Mouse (Mus musculus): ENCODE results near the gene Lsm3.

Gene Lsm3

GRCm38 (mm10) chr6:91552693-91553092, 37.0 kb downstream of the Lsm3 start:
- no peak for DNase-seq (ENCODE audit: low spot score in 2 of 2)

DNA sequence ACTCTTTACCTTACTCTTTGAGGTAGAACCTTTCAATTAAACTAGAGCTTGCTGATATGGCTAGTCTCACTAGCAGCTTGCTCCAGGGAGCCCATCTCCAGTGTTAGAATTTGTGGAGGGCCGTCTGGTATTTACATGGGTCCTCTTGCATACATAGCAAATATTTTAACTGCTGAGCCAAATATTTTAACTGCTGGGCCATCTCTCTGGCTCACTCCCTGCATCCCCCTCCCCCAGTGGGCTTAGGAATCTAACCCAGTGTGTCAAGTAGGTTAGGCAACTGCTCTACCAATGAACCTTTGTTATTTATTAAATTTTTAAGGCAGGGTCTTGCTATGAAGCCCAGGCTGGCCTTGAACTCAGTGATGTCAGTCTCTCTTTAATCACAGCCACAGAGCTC, 42.8 kb downstream of the Lsm3 start:
- no peak for DNase-seq (ENCODE audit: low spot score in 2 of 2)

DNA sequence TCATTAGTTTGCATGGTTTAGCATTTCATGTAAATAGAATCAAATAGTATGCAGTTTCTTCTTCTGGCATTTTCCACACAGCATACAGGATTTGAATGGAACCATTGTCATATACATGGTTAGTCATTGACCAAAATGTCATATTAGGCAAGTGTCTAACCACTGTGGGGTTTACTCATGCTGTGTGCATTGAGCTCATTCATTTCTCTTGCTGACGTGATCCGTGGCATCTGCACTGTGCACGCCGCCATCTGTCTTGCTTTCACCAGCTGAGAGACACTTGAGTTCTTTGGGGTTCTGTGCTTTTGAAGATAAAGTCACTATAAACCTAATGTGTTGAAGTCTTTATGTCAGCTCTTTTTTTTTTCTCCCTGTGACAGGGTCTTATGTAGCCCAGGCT, 43.6 kb downstream of the Lsm3 start:
- peak in 1 of 2 experiments; percentile 18 for DNase-seq (ENCODE audit: low spot score in 2 of 2)

DNA sequence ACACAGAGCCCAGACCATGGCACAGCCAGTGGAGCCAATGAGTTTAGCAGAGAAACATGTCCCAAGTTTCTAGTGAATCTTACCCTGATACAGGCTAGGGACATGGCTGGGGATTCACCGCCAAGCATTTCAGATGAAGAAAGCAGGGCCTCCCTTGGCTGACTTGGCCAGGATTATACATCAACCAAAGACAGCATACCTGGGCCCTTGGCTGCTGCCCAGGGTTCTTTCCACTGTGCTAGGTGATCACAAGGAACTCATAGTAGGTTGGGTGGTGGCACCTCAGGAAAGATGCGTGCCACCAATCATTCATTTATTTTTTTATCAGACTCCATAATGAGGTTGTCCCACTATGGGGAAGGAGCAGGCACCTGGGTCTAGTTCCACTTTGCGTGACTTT, 44.5 kb downstream of the Lsm3 start:
- DNase-seq (ENCODE audit: low spot score in 2 of 2) = no peak

GRCm38 (mm10) chr6:91563031-91563430, 47.3 kb downstream of the Lsm3 start:
- no peak for DNase-seq (ENCODE audit: low spot score in 2 of 2)

GRCm38 (mm10) chr6:91566407-91566806, 50.7 kb downstream of the Lsm3 start:
- DNase-seq (ENCODE audit: low spot score in 2 of 2) = no peak

Measured in frontal cortex, postnatal 10 days (tissue).